19 mouse cellular contexts compared by ENCODE assay signal in the genomic region with DNA sequence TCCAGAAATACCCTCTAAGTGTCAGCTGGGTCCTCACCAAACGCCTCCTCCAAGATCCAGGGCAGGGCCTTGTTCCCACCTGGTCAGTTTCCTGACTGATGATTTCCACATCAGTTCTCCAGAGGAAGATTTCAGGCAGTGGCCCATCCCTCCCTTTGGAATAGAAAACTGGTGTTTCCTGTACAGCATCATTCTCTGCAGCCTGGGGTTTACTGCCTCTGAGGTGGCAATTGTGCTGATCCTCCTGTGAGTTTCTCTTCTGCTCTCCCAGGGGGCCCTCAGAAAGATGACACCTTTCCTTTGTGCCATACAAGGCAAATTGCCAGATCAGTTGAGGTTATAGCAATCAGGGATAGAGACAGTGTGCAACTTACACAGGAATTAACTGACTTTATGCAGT. TPM values are rescaled to one million over a fixed set of nuclear protein-coding genes. Genes with fewer than 3 reads are reported as not detected.
"Had no signal": no experiment of that assay in that cellular context is flagged by ENCODE, and none has a peak within 500 bp of the region (broad histone marks: within the 10 kb centered on the region; RNA-seq: fewer than 3 reads in every experiment).

No protein-coding gene starts in this region.

- ATAC-seq: lung, postnatal 0 days; midbrain, embryonic 13.5 days; midbrain, embryonic 15.5 days had no signal

- H3K9ac ChIP-seq: lung, embryonic 15.5 days; midbrain, embryonic 13.5 days; midbrain, embryonic 15.5 days; neural tube, embryonic 12.5 days had no signal

- H3K4me2 ChIP-seq: lung, embryonic 15.5 days; midbrain, embryonic 11.5 days; midbrain, embryonic 13.5 days; midbrain, embryonic 15.5 days; neural tube, embryonic 12.5 days had no signal

- H3K27ac ChIP-seq: lung, embryonic 15.5 days; macrophage; midbrain, embryonic 13.5 days; midbrain, embryonic 15.5 days; neural tube, embryonic 12.5 days had no signal

- DNase-seq: lung, adult 2 months; lung, postnatal 14 days; lung, postnatal 36 days; right cerebral cortex, postnatal 25 days; right cerebral cortex, postnatal 4 days; spleen, adult 18-20 months; thymus, adult 18-20 months; thymus, postnatal 14 days; thymus, postnatal 36 days had no signal

- H3K4me1 ChIP-seq: lung, embryonic 15.5 days; midbrain, embryonic 15.5 days; neural tube, embryonic 12.5 days had no signal

- H3K27me3 ChIP-seq: lung, embryonic 15.5 days; megakaryocyte, embryonic 14.5 days; midbrain, embryonic 13.5 days; midbrain, embryonic 15.5 days; neural tube, embryonic 12.5 days had no signal

- H3K9me3 ChIP-seq: lung, embryonic 15.5 days; megakaryocyte, embryonic 14.5 days; midbrain, embryonic 13.5 days; midbrain, embryonic 15.5 days; neural tube, embryonic 12.5 days had no signal

- H3K4me3 ChIP-seq: lung, embryonic 15.5 days; megakaryocyte, embryonic 14.5 days; midbrain, embryonic 13.5 days; midbrain, embryonic 15.5 days; neural tube, embryonic 12.5 days had no signal

RNA-seq across cellular contexts. Expression of a gene that starts 48.4 kb away (rescaled TPM):
- total RNA-seq: monocyte, adult 5-6 weeks; neutrophil, adult 5-6 weeks had no signal
- polyA plus RNA-seq: macrophage had no signal
